Mouse (Mus musculus) erythroblast, embryonic 14.5 days (primary cell): Measurements from ENCODE around the gene Scd2.

Experiments used
- GATA1 ChIP-seq: IDR thresholded peaks from 2 replicates; pipeline ENCODE4 v1.6.1; 2012; ENCODE audit warnings: low read length, inconsistent platforms, mixed read lengths
- TAL1 ChIP-seq: IDR thresholded peaks from 3 replicates; pipeline ENCODE4 v1.6.1; 2012; ENCODE audit warnings: low read length, inconsistent platforms, mixed read lengths

DNA sequence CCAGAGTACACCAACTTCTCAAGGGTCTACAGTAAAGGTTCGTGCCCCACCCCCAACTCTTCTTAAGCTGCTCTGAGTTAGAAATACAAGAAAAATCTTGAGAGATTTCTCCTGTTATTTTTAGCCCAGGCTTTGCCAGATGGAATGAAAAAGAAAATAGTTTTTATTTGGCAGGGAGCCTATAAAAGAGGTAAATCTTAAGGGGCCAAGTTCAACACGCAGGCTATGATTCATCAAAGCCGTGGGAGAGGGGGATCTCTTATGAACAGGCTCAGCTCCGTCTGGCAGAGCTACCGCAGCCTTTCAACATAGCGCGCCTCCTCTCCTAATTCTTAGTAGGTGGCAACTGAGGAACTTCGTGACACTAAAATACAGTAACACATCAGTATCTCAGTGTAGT, 10.0 kb downstream of the Scd2 start:
- TF ChIP-seq TAL1 (no peak), GATA1 (no peak)
